Mouse (Mus musculus): ENCODE data around the gene Myrfl.

Myrfl gene

DNA sequence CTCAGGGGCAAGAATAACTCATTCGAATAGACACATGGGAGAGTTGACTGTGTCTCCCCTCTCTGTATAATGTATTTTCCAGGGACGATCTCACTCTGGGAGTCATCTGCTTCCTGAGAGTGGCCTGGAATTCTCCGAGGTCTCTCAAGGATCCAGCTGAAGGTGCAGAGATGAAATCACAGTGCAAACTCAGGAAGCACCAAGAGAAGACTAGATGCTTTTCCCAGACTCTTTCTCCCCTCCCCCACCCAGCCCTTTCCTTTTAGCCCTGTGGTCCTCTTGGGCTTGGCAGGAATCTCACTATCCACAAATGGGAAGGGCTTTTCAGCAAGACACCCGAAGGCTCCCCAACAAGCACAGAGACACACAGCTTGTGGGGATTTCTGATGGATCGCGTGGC is 146.7 kb downstream of the Myrfl start:
- no peak for DNase-seq

DNA sequence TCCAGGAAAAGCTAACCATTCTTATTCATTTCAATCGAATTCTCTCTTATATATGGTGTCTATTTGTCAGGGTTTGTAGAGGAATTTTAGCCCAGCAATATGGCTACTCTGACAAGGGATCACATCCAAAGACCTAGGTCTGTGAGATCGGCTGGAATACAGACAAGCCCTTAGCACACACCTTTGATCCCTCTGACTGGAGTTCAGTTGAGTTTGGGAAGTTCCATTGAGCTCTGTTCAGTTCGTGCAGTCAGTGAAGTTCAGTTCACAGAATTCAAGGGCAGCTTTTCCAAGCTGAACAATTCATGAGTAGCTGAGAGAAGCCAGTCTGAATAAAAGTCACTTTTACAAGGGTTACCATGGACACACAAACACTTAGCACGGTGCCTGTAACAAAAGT is 148.0 kb downstream of the Myrfl start:
- no peak for DNase-seq

GRCm38 (mm10) chr10:116746281-116747011 is 150.3 kb downstream of the Myrfl start:
- no peak for DNase-seq

DNA sequence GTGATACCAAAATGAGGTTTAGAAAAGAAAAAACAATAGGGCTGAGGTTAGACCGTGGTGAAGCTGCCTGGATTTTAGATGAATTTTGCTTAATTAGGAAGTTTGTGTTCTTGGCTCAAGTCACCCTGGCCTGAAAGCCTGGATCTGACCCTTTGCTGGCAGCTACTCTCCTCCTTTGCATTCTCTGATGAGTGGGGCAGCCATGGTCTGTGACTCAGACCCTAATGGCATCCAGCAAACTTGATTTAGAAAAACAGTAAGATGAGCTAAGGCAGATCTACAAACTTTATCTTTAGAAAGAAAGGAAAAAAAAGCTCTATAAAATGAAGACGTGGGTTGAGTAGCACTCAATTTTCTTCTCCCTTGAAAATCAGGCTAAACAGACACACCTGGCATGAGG is 154.0 kb downstream of the Myrfl start:
- no peak for DNase-seq

GRCm38 (mm10) chr10:116742189-116742588 is 154.5 kb downstream of the Myrfl start:
- no peak for DNase-seq

DNA sequence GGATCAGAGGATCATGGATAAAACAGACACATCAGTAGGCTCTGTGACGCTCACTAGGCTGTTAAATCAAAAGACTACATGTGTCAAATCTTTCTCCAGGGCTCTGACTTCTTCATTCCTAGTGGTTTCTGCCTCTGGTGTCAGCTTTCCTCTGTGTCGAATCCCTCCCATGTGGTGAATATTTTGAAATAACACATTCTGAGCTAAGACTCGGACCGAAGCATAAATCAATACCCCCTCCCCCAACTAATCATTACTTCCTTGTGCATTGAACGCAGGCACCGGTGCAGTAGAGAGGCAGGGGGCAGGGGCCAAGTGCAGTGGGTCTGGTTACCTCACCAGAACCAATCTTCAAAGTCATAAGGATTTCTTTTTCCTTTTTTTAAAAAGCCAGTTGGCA is 155.4 kb downstream of the Myrfl start:
- DNase-seq: no peak

GRCm38 (mm10) chr10:116740073-116740472 is 156.6 kb downstream of the Myrfl start:
- no peak for DNase-seq

DNA sequence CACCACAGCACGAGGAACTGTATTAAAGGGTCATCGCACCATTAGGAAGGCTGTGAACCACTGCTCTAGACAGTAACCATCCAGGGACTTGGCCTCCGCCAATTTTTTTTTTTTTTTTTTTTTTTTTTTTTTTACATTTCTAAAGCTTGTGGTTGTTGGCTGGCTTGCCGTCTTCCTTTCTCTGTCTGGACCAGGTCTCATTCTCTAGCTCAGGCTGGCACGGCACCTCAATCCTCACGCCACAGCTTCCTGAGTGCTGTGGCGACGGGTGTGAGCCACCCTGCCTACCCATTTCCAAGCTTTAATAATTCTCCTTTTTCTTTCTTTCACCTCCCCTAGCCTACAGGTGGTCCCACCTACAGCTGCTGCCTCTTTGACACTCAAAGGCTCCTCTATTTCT is 158.2 kb downstream of the Myrfl start:
- DNase-seq: no peak

DNA sequence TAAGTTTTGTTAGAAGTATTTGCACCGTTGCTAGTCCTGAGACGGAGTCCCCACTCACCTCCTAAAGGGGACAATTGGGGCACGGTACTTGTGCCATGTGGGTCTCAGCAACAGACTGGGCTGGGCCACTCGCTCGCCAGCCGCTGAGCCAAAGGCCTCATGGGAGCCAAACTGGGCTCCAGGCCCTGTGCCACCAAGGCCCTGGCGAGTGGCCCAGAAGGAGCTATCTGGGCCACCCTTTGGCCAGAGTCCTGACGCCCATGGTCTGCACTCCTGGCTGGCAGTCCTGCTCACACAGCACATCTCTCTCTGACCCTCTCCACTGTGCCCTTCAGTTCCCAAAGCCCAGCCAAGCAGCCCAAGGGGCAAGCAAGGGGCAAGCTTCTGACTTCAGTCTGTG is 161.1 kb downstream of the Myrfl start:
- DNase-seq: peak; percentile 46

DNA sequence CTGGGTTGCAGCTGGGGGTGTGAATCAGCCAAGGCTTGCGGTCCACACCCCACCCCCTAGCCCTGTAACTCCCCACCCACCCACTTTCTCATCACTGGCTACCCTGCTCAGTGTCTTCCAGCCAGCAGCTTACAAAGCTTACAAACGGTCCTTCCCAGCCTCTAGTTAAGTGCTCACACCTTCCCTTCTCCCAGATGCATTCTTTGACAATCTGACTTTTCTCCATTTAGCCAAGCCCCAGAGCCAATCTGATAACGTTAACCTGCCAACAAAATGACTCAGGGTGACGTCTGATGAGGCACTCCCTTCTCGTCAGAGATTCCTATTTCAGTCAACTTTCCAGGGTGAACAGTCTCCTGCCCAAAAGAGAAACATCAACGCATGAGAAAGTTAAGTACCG is 163.1 kb downstream of the Myrfl start:
- DNase-seq: no peak

- no peak for DNase-seq
Measured at GRCm38 (mm10) chr10:116730033-116730652, 166.6 kb downstream of the Myrfl start.

- no peak for DNase-seq
Measured at GRCm38 (mm10) chr10:116728860-116729259, 167.9 kb downstream of the Myrfl start.

DNA sequence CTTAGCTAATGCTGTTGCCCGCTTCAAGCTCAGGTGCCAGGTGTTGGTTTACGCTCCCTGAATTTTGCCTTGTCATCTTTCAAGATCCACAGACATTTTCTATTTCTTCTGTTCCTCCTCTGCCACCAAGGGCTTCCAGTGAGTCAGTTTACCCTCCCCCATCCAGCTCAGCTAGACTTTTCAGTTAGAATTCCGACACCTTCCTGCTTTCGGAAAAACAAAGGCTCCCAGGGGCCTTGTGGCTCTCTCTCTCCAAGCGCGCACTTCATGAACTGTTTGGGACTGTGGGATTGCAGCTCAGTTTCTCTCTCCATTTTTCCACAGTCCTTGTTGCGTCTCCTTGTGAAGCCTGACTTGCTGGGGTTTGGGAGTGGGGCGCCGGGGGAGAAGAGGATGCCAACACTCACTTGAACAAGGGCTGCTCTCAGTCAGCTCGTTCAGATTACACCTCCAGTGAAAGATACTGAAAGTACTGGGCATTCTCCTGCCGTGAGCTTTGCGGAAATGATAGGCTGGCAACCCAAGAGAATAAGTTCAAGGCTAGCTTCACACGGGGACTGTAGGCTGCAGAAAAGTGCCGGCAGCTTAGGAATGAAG is 168.9 kb downstream of the Myrfl start:
- DNase-seq: no peak
